Mouse (Mus musculus) cerebellum, adult 18-20 months (tissue): ENCODE measurements around the gene Olfr193.
"Not testable (repeated sequence)": the region's sequence is repeated elsewhere in the genome, so short reads cannot be mapped to it uniquely, and the experiment has no call there.

Experiments
- DNase-seq, 2 experiments: peaks; one replicate each; pipeline ENCODE4 v3.0.0; 2021

Olfr193 gene

DNA sequence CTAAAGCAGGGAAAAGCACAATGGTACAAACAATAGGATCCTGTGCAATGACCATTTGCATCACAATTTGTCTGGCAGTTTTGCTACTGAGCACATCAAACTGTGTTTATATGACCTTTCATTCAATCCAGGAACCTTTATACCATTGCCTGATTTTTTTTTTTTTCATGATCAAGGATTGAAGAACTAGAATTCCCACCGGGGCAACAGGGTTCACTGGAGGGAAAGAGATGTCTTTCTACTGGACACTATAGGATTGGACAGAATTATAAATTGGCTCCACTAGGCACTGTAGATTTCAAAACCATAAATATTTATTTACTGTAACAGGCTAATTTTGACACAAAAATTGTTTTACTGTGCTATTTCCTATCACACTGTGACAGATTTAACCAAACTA, at the start of gene Olfr193:
Olfr193 (minus strand) TSS at position 101 of the 400 bp plus-strand sequence.
- no peak for DNase-seq

DNA sequence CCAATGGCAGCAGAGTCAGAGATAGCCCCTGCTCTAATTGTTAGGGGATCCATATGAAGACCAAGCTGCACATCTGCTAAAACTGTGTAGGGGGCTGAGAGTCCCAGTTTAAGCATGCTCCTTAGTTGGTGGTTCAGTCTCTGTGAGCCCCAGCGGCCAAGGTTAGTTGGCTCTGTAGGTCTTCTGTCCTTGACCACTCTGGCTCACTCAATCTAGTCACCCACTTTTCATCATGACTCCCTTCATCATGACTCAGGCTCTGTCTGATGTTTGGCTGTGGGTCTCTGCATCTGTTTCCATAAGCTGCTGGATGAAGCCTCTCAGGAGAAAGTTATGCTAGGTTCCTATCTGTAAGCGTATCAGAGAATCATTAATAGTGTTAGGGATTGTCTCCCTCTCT, 40.3 kb upstream of the Olfr193 start:
- no peak for DNase-seq

DNA sequence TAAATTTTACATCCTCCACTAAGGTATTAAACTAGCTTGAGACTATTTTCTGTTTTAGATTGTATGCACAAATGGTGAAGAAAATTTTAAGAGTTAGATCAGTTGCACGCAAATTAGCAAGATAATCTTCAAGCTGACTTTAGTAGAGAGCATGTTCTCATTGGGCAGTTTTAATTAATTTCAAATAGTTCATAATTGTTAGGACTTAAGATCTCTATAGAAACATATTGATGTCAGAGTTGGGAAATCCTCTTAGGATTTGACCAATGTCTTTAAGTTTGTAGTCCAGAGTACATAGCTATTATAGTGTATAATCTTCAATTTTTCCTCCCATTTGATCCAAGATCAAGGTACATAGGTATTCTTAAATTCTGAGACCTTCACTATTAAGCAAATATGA, 35.1 kb upstream of the Olfr193 start, which contains the start of gene Olfr195:
Olfr195 (plus strand) TSS at position 301 of the 400 bp plus-strand sequence.
- no peak for DNase-seq

DNA sequence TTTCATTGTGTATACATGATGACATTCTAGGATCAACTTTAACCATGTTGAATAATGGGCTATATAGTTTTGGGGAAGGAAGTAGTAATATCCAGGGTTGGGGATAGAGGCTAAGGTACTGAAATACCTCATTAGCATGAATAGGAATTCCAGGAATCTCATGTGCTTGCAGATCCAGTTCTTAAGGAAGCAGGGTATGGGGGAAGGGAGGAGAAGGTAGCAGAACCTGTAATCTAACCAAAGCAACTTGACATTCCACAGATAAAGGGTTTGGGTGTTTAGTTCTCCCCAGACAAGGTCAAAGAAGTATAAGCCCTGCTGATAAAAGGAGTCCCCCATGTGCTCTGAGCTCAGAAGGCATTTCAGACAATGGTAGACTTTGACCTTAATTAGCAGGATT, 29.4 kb upstream of the Olfr193 start:
- DNase-seq = no peak

DNA sequence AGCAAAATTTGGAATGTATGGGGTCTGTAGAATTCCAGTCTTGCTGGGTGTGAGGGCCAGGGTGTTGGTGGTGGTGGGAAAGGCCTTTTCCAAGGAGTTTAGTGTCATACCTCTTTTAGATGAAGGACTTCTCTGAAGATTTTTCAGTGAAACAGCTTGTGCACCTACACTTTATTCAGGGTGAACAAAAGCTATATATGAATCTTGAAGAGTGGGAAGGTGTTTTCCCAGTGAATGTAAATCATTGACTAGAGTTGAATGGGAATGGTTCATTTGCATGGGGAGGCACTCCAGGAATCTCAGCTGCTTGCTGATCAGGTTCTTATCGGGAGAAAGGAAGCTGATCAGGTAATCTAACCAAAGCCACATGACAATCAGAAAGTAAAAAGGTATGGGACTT, 19.1 kb upstream of the Olfr193 start:
- no peak for DNase-seq

DNA sequence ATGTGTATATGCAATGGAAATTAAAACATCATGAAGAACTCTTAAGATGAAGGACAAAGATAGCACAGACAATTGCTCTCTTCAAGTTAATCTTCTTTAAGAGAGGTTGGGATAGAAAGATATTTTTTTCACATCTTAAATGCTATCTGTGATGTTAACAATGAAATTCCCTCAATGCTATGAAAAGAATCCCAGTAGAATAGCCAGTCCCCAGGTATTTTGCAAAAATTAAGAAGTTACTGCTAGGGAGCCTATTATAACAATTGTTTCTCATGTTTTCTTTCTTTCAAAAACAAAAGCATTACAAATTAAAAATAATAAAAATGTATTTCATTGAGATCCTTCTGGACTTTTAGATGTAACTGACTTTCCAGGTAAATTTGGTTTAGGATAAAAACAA, 9.3 kb upstream of the Olfr193 start, which contains the start of gene Olfr194:
Olfr194 (minus strand) TSS at position 101 of the 400 bp plus-strand sequence.
- no peak for DNase-seq

DNA sequence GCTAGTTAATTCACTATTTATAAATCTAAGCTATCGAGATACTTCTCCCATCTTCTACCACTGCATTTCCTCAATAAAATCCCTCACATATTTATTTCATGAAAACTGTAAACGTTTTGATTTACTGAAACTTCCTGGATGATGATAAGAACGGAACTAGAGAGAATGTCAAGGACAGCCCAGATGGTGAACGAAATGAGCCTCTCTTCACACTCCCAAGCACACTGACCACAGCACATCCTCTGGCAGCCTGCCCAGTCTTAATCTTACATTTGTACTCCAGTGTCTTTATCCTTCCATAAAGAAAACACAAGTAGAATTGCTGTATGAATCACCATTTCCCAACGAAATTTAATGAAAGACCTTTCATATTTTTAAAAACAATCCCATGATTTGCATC, 3.2 kb downstream of the Olfr193 start:
- DNase-seq = not testable (repeated sequence)

DNA sequence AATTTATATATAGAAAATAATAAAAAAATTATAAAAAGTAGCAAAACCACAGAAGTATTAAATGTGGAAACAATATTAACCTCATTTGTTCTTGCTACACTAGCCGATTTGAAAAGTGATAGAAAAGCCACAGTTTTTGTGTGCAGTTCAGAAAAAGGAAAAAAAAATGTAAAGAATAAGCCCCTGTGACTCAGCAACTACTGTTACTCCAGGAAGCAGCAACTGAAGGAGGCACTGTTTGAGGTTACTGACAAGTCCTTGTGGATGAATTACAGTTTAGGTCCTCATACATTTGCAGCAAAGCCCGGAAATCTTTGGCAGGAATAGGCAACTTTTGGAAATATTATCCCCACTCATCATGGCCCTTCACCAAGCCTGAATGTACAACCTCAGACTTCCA, 6.4 kb downstream of the Olfr193 start:
- no peak for DNase-seq

DNA sequence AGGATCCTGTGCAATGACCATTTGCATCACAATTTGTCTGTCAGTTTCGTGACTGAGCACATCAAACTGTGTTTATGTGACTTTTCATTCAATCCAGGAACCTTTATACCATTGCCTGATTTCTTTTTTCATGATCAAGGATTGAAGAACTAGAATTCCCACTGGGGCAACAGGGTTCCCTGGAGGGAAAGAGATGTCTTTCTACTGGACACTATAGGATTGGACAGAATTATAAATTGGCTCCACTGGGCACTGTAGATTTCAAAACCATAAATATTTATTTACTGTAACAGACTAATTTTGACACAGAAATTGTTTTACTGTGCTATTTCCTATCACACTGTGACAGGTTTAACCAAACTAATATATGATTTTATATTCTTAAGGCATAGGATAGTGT, 22.0 kb downstream of the Olfr193 start, which contains the start of gene Olfr191:
Olfr191 (minus strand) TSS at position 101 of the 400 bp plus-strand sequence.
- not testable (repeated sequence) for DNase-seq

DNA sequence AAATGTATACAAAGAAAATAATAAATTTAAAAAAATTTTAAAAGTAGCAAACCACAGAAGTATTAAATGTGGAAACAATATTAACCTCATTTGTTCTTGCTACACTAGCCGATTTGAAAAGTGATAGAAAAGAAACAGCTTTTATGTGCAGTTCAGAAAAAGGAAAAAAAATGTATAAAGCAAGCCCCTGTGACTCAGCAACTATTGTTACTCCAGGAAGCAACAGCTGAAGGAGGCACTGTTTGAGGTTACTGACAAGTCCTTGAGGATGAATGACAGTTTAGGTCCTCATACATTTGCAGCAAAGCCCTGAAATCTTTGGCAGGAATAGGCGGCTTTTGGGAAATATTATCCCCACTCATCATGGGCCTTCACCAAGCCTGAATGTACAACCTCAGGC, 30.6 kb downstream of the Olfr193 start:
- not testable (repeated sequence) for DNase-seq

DNA sequence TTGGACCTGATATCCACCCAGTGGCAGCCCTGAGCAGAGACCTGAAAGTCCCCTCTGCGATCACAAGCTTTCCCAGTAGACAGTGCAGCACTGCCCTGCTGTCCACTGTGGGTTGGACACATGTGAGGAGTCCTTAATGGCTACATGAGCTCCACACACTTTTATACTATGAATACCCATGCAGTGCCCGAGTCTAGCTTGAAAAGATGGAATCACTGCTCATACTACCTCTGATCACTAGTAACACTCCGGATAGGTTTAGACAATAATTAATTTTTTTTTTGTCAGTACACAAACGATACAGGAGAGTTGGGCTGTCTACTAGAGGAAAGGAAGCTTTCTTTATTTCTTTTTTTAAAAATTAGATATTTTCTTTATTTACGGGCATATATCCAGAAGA, 33.8 kb downstream of the Olfr193 start, which contains the start of gene Olfr190:
Olfr190 (minus strand) TSS at position 101 of the 400 bp plus-strand sequence.
- DNase-seq = no peak

DNA sequence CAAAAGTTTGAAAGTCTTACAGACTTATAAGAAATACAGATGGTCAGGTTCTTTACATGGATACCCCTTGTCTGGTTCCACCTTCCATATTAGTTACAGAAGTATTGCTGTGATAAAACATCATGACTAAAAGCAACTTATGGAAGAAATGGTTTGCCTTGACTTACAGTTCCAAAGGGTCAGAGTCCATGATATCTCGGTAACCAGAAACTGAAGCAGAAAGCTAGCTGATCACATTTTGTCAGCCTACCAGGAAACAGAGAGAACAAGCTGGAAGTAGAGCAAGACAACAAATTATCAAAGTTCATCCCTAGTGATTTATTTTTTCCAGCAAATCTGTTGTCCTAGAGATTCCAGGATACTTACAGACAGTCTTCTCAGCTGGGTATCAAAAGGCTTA, 38.2 kb downstream of the Olfr193 start:
- DNase-seq = no peak

DNA sequence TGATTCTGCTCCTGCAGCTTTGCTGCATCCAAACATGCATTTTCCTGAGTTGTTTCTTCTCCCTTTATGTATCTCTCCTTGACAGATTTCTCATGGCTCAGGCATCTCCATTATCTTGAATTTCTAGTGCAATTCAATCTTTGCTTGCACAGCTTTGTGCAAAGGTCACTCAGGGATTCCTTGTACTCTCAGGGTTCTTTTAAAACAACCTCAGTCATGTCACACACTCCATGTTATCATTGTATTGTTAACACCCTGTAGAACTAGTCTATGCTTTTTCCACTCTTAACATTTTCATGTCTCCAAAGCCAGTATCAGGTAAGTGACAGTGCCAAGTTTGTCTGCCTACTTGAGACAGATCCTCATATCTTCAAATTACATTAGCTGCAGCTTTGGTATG, 39.9 kb downstream of the Olfr193 start:
- DNase-seq = no peak

DNA sequence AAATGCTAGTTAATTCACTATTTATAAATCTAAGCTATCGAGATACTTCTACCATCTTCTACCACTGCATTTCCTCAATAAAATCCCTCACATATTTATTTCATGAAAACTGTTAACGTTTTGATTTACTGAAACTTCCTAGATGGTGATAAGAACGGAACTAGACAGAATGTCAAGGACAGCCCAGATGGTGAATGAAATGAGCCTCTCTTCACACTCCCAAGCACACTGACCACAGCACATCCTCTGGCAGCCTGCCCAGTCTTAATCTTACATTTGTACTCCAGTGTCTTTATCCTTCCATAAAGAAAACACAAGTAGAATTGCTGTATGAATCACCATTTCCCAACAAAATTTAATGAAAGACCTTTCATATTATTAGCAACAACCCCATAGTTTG, 49.3 kb downstream of the Olfr193 start:
- not testable (repeated sequence) for DNase-seq
